Mouse (Mus musculus) hindbrain, embryonic 13.5 days (tissue): ENCODE data around the gene Pheta1. TPM values are rescaled to one million over a fixed set of nuclear protein-coding genes. Genes with fewer than 3 reads are reported as not detected.
A peak's percentile ranks its signal among the peaks of the same experiment; 100 is the strongest.

Source experiments
- ATAC-seq: fragments of 200-750 bp; cut with Nextera tagmentation; 2 replicates; pipeline ENCODE4 v1.8.0; 2017; ENCODE audit warnings: moderate TSS enrichment; ENCODE audit not compliant: low FRiP score
- H3K27ac ChIP-seq: fragments of 300-500 bp; sonication (generic); 2 replicates; pipeline ENCODE4 v1.5.1; 2015; ENCODE audit warnings: inconsistent platforms, mild to moderate bottlenecking, moderate library complexity
- H3K27me3 ChIP-seq: fragments of 300-500 bp; sonication (generic); 2 replicates; pipeline ENCODE4 v1.6.1; 2015; ENCODE audit warnings: mild to moderate bottlenecking, inconsistent platforms
- H3K36me3 ChIP-seq: fragments of 300-500 bp; sonication (generic); 2 replicates; pipeline ENCODE4 v1.6.1; 2015; ENCODE audit warnings: mild to moderate bottlenecking, inconsistent platforms
- H3K4me1 ChIP-seq: fragments of 300-500 bp; sonication (generic); replicated peaks from 2 replicates; pipeline ENCODE4 v1.6.1; 2015; ENCODE audit warnings: inconsistent platforms
- H3K4me2 ChIP-seq: fragments of 300-500 bp; sonication (generic); 2 replicates; pipeline ENCODE4 v1.6.1; 2015; ENCODE audit warnings: inconsistent platforms, mild to moderate bottlenecking, moderate library complexity
- H3K4me3 ChIP-seq: fragments of 300-500 bp; sonication (generic); 2 replicates; pipeline ENCODE4 v1.5.1; 2015; ENCODE audit warnings: mild to moderate bottlenecking, inconsistent platforms
- H3K9ac ChIP-seq: fragments of 300-500 bp; sonication (generic); 2 replicates; pipeline ENCODE4 v1.6.1; 2015; ENCODE audit warnings: mild to moderate bottlenecking, inconsistent platforms
- H3K9me3 ChIP-seq: fragments of 300-500 bp; sonication (generic); 2 replicates; pipeline ENCODE4 v1.6.1; 2016; ENCODE audit warnings: inconsistent platforms
- WGBS: fragments of 180-500 bp; shearing (Covaris S2); methylation state at CpG from one replicate; pipeline ENCODE4 v1.1.7; 2015; 5-methylcytosine and 5-hydroxymethylcytosine counted together
- polyA plus RNA-seq: library from polyadenylated mRNA; unstranded; fragments of >200 nt; fragmentation: Nextera tagmentation; extraction: Ambion mirVana; gene quantifications from 2 replicates; pipeline ENCODE4 v1.2.1, GENCODE M21; 2015

Pheta1 gene
- polyA plus RNA-seq, 1 experiment from 2014 or later: 45.5 TPM

DNA sequence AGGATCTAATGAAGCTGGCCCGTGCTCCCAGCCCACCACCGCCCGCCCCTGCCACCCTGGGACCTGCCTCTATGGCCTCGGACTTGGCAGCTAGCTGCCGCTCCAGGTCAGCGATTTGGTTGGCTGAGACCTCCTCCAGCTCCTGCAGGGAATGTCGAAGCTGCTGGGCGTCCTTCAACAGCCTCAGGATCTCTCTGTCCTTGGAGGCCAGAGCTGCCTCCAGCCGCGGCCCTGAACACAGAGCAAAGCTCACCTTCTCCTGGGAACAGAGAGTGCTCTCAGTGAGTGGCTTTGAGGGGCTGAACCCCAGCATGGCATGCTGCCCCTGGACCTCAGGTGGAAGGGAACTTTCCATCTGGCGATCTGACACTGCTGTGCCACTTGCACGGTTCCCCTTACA lies 28.1 kb downstream of the Pheta1 start:
- H3K36me3 ChIP-seq: peaks cover 52% of the 10 kb centered on the region
- H3K4me2 ChIP-seq: no peak overlapping the region
- no peaks in the 10 kb centered on the region for H3K9me3 ChIP-seq
- no peaks in the 10 kb centered on the region for H3K27me3 ChIP-seq
- no peak overlapping the region for H3K27ac ChIP-seq
- H3K4me1 ChIP-seq: peaks cover 10% of the 10 kb centered on the region
- no peak overlapping the region for H3K9ac ChIP-seq
- no peak overlapping the region for H3K4me3 ChIP-seq
- ATAC-seq: no peak
- WGBS: 85% methylated on average over 12 of the region's 12 CpGs

DNA sequence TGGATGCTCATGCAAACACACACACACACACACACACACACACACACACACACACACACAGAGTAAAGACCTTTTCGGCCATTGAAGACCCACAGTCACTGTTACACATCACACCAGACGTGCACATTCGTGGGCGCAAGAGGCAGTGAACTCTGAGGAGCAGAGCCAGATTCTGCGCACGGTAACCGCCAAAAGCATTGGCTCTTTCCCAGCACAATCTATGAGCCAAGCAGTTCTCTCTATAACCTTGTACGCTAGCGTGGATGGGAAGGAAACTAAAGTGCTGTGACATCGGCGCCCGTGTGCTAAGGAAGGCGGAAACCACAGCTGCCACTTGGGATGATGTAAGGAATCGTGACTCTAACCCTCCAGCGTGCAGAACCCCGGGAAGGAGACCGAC lies 29.9 kb downstream of the Pheta1 start:
- no peak overlapping the region for H3K4me2 ChIP-seq
- H3K27ac ChIP-seq: peak overlapping the region; percentile 58; the same call in 1 of the 2 replicates
- H3K27me3 ChIP-seq: no peaks in the 10 kb centered on the region
- no peak for ATAC-seq
- no peaks in the 10 kb centered on the region for H3K9me3 ChIP-seq
- H3K9ac ChIP-seq: no peak overlapping the region
- H3K4me1 ChIP-seq: peaks cover 10% of the 10 kb centered on the region
- H3K36me3 ChIP-seq: peaks cover 50% of the 10 kb centered on the region
- H3K4me3 ChIP-seq: no peak overlapping the region
- 83% methylated on average over 17 of the region's 17 CpGs for WGBS

DNA sequence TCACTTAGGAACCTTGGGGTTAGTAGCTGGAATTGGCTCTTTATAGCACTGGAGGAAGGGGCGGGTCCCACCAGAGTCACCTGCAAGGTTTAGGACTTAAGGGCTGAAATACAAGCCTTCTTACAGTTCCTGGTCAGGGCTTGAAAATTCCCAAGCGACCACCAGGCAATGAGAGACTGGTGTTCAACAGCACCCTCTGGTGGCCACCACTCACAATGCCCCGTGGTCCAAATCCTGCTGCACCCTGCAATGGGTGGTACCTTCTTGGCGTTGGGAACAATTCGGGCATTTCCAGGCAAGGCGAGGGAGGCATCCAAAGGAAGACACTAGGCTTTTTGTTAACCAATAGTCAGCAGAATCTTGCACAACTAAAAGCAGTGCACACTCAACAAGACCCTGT lies 30.4 kb downstream of the Pheta1 start:
- H3K4me1 ChIP-seq: peaks cover 10% of the 10 kb centered on the region
- H3K27ac ChIP-seq: peak overlapping the region; percentile 58; the same call in 1 of the 2 replicates
- H3K9me3 ChIP-seq: no peaks in the 10 kb centered on the region
- WGBS: 61% methylated on average over 6 of the region's 6 CpGs
- peaks cover 47% of the 10 kb centered on the region for H3K36me3 ChIP-seq
- no peak overlapping the region for H3K4me3 ChIP-seq
- no peaks in the 10 kb centered on the region for H3K27me3 ChIP-seq
- ATAC-seq: no peak
- no peak overlapping the region for H3K4me2 ChIP-seq
- no peak overlapping the region for H3K9ac ChIP-seq

DNA sequence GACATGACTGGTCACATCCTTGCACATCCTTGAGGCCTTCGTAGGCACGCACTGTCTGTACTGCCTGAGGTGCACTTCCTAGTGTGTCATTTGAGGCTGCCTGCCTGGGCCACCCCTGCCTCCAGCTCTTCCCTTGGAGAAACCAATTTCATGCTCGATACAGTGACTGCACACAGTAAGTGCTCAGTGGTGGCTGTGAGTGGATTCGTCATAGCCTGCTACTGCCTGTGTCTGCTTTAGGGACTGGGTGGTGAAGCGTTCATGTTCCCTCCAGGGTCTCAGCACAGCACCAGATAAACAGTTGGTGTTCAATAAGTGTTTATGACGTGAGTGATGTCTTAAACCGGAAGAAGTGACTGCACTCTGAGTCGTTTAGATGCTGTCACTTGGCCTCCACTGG lies 34.6 kb downstream of the Pheta1 start:
- H3K9ac ChIP-seq: no peak overlapping the region
- ATAC-seq: peak; percentile 21; the same call in 1 of the 2 replicates

DNA sequence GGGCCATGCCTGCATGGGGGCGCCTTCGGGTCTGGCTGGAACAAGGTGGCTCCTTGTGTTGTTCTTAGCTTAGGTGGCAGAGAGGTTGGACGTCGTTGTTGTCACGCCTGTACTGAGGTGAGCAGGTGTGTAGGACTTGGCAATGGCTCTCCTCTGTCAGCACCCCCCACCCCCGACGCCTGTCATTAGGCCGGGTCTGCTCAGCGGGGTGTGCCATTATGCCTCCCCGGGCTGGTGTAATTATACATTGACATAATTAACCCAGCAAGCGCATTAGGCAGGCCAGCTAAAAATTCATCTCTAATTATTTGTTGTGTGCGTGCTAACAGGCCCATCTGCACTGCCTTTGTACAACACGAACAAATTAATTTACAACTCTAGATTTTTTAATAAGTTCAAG lies 40.6 kb downstream of the Pheta1 start:
- ATAC-seq: peak; percentile 29; the same call in 1 of the 2 replicates
- H3K4me3 ChIP-seq: no peak overlapping the region
- WGBS: 26% methylated on average over 13 of the region's 13 CpGs

More for the DNA sequence above, 34.6 kb downstream of the Pheta1 start:
- Histone ChIP-seq H3K27ac (0 out of 2 replicates have a peak overlapping the region, but pooled peaks have one; percentile 48), H3K4me2 (no peak overlapping the region), H3K4me3 (no peak overlapping the region), H3K9me3 (no peaks in the 10 kb centered on the region), H3K4me1 (peaks cover 5% of the 10 kb centered on the region), H3K36me3 (peaks cover 44% of the 10 kb centered on the region), H3K27me3 (no peaks in the 10 kb centered on the region)
- WGBS: 61% methylated on average over 8 of the region's 8 CpGs

DNA sequence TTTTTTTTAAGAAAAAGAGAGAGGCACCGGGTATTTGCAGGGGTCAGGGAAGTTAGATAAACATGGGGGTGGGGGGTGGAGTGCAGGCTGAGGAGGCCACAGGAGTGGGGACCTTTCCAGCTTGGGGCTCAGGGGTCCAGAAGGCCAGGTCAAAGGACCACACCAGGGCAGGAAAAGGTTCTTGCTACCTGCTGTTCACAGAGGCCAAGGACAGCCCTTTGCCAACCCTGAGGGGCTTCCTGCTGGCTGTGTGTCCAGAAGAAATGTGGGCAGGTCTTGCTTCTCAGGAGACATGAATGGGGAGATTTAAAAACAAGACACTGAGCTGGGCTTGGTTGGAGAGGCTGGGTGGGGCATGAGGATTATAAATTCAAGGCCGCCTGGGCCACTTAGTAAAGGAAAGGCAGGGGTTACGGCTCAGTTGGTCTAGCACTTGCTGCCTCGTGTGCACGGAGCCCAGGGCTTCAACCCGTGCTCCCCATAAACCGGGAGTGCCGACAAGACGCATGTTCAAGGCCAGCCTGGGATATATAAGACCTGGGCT lies 41.1 kb downstream of the Pheta1 start:
- Histone ChIP-seq H3K27ac (peak overlapping the region; percentile 84), H3K36me3 (peaks cover 22% of the 10 kb centered on the region), H3K4me3 (no peak overlapping the region), H3K4me1 (peaks cover 29% of the 10 kb centered on the region), H3K27me3 (0 out of 2 replicates have a peak, but pooled peaks cover 3% of the 10 kb centered on the region), H3K4me2 (no peak overlapping the region), H3K9ac (no peak overlapping the region), H3K9me3 (no peaks in the 10 kb centered on the region)
- WGBS: 41% methylated on average over 9 of the region's 9 CpGs
- ATAC-seq: no peak

More for the DNA sequence above, 40.6 kb downstream of the Pheta1 start:
- H3K9ac ChIP-seq: no peak overlapping the region
- peak overlapping the region; percentile 37 for H3K27ac ChIP-seq
- H3K36me3 ChIP-seq: peaks cover 22% of the 10 kb centered on the region
- 0 out of 2 replicates have a peak, but pooled peaks cover 3% of the 10 kb centered on the region for H3K27me3 ChIP-seq
- peaks cover 25% of the 10 kb centered on the region for H3K4me1 ChIP-seq
- H3K4me2 ChIP-seq: no peak overlapping the region
- H3K9me3 ChIP-seq: no peaks in the 10 kb centered on the region

DNA sequence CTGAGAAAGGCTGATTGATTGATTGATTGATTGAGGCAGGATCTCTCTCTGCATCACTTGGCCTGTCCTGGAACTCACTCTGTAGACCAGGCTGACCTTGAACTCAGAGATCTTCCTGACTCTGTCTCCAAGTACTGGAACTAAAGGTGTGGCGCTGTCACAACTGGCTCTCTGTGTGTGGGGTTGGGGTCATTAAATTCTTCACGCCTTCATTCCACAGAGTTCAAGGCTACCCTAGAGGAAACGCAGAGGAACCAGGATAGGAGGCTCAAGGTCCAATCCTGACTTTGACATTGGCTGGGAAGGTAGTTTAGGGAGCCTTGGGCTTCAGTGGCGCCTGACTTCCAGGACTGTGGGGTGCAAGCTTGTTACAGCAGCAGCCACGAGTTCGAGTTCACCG lies 42.1 kb downstream of the Pheta1 start:
- 0 out of 2 replicates have a peak, but pooled peaks cover 3% of the 10 kb centered on the region for H3K27me3 ChIP-seq
- no peak for ATAC-seq
- H3K36me3 ChIP-seq: peaks cover 19% of the 10 kb centered on the region
- H3K27ac ChIP-seq: peak overlapping the region; percentile 84
- H3K9ac ChIP-seq: no peak overlapping the region
- H3K4me3 ChIP-seq: no peak overlapping the region
- WGBS: 97% methylated on average over 7 of the region's 7 CpGs
- H3K4me2 ChIP-seq: no peak overlapping the region
- no peaks in the 10 kb centered on the region for H3K9me3 ChIP-seq
- H3K4me1 ChIP-seq: peaks cover 39% of the 10 kb centered on the region

DNA sequence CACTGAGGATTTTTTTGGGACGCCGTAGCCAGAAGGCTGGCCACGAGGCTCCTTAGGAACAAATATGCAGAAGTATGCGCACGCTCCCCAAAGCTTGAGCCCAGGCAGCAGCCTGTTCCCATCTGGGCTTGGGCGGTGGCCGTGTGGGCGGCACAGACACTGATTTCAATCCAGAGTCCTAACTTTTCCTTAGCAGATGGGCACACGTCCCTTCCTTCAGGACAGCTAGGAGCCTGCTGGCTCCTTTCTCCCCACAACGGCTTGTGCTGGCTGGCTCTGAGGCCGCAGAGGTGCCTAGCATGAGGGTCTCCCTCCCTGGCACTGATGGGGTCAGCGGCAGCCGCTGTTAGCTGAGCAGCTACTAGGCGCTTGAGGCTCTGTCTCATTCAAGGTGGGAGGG lies 43.5 kb downstream of the Pheta1 start:
- Histone ChIP-seq H3K4me3 (no peak overlapping the region), H3K27ac (no peak overlapping the region), H3K27me3 (0 out of 2 replicates have a peak, but pooled peaks cover 3% of the 10 kb centered on the region), H3K4me2 (no peak overlapping the region), H3K9ac (no peak overlapping the region), H3K4me1 (peaks cover 53% of the 10 kb centered on the region), H3K36me3 (peaks cover 8% of the 10 kb centered on the region), H3K9me3 (no peaks in the 10 kb centered on the region)
- 82% methylated on average over 14 of the region's 14 CpGs for WGBS
- no peak for ATAC-seq

DNA sequence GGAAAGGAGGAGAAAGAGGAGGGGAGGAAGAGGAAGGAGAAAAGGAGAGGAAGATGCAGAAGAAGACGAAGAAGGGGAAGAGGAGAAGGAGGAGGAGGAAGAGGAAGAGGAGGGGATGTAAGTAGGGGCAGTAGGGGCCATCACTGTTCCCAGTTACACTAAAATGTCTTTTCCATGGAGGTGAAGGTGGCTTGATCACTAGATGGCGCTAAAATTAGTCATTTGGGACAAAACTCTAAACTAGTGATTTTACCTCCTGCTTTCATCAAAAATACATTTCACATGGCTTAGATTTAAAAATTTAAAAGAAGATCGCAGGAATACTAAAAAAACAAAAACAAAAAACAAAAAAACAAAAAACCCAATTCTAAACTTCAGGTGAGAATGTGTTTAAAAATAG lies 44.8 kb downstream of the Pheta1 start:
- Histone ChIP-seq H3K9me3 (no peaks in the 10 kb centered on the region), H3K4me3 (no peak overlapping the region), H3K36me3 (peaks cover 3% of the 10 kb centered on the region; the same call in 1 of the 2 replicates), H3K9ac (no peak overlapping the region), H3K27me3 (0 out of 2 replicates have a peak, but pooled peaks cover 3% of the 10 kb centered on the region), H3K27ac (no peak overlapping the region), H3K4me2 (no peak overlapping the region), H3K4me1 (peaks cover 54% of the 10 kb centered on the region)
- 35% methylated on average over 3 of the region's 3 CpGs for WGBS
- no peak for ATAC-seq

DNA sequence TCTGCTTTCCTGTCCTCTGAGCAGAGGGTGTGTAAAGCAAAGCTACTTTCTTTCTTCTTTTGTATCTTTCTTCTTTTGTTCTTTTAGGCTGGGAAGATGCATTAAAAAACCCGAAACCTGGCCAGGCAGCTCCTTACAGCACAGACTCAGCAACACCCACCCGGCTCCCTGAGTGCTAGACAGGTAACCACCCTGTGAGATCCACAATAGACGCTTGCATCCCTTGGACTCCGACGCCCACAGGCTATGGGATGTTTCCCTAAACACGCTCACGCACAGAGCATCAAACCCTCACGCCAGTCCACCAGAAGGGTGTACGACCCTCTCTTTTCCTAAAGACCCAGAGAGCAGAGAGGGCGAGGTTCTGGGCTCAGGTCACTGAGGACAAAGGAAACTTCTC lies 45.9 kb downstream of the Pheta1 start:
- Histone ChIP-seq H3K36me3 (peaks cover 3% of the 10 kb centered on the region; the same call in 1 of the 2 replicates), H3K4me1 (peaks cover 48% of the 10 kb centered on the region), H3K4me2 (no peak overlapping the region), H3K27ac (peak overlapping the region; percentile 79), H3K9me3 (no peaks in the 10 kb centered on the region), H3K27me3 (0 out of 2 replicates have a peak, but pooled peaks cover 3% of the 10 kb centered on the region), H3K9ac (0 out of 2 replicates have a peak overlapping the region, but pooled peaks have one; percentile 35), H3K4me3 (no peak overlapping the region)
- 38% methylated on average over 10 of the region's 10 CpGs for WGBS
- no peak for ATAC-seq

DNA sequence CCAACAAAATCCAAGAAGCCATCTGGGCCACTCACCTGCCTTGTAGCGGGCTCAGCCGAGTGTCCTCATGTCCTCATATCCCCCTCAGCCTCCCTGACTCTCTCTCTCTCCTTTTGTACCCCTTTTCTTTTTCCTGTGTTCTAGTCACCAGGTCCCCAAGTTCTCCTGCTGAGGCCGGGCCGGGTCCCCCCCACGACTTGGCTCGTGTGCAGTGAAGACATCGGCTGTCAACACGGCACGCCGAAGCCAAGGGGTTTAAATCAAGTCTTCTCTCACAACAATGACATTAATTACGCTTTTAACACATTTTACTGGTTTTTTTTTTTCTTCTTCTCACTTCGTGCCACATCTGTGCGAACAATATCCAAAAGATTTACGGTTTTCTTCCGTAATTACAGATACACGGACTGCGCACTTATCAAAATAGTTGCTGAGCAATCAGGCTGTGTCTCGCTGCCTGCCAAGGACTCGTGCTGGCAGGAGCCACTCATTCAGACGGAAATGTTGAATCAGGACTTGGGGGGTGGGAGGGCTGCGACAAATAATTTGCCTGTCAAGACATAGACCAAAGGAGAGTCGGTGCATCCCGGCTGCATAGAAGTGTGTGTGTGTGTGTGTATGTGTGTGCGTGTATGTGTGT lies 46.5 kb downstream of the Pheta1 start:
- peak overlapping the region; percentile 35; the same call in 1 of the 2 replicates for H3K9ac ChIP-seq
- peaks cover 42% of the 10 kb centered on the region for H3K4me1 ChIP-seq
- H3K4me2 ChIP-seq: peak overlapping the region; percentile 13; the same call in 1 of the 2 replicates
- no peaks in the 10 kb centered on the region for H3K9me3 ChIP-seq
- WGBS: 35% methylated on average over 24 of the region's 24 CpGs
- peaks cover 3% of the 10 kb centered on the region; the same call in 1 of the 2 replicates for H3K36me3 ChIP-seq
- 0 out of 2 replicates have a peak, but pooled peaks have one; percentile 50 for ATAC-seq
- no peak overlapping the region for H3K4me3 ChIP-seq
- H3K27ac ChIP-seq: peak overlapping the region; percentile 79
- H3K27me3 ChIP-seq: 0 out of 2 replicates have a peak, but pooled peaks cover 3% of the 10 kb centered on the region
